31 mouse cellular contexts compared by ENCODE assay signal in the genomic region with DNA sequence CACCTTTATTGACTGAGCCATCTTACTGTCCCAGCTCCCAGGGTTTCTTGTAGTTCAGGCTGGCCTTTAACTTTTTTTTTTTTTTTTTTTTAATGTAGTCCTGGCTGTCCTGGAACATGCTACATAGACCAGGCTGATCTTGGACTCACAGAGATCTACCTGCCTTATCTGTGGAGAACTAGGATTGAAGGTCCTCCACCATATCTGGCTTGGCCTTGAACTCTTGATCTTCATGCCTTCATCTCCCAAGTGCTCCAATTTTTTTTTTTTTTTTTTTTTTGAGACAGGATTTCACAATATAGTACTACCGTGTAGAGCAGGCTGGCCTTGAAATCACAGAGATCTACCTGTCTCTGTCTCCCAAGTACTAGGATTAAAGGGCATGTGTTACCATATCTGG. TPM values are rescaled to one million over a fixed set of nuclear protein-coding genes. Genes with fewer than 3 reads are reported as not detected.
"Had no signal": no experiment of that assay in that cellular context is flagged by ENCODE, and none has a peak within 500 bp of the region (broad histone marks: within the 10 kb centered on the region; RNA-seq: fewer than 3 reads in every experiment).

No protein-coding gene starts in this region.

- H3K9ac ChIP-seq: heart, embryonic 12.5 days; heart, embryonic 13.5 days; heart, embryonic 15.5 days; hindbrain, embryonic 12.5 days; hindbrain, embryonic 13.5 days; hindbrain, embryonic 14.5 days; hindbrain, embryonic 15.5 days; intestine, embryonic 15.5 days; kidney, embryonic 15.5 days had no signal

- H3K27ac ChIP-seq: heart, embryonic 13.5 days; heart, embryonic 15.5 days; hindbrain, embryonic 10.5 days; hindbrain, embryonic 12.5 days; hindbrain, embryonic 13.5 days; hindbrain, embryonic 14.5 days; hindbrain, embryonic 15.5 days; hindbrain, postnatal 0 days; intestine, embryonic 15.5 days; kidney, embryonic 15.5 days; kidney, postnatal 0 days; left cerebral cortex, adult 2 months had no signal

- H3K27me3 ChIP-seq: heart, embryonic 12.5 days; heart, embryonic 15.5 days; hindbrain, embryonic 12.5 days; hindbrain, embryonic 13.5 days; hindbrain, embryonic 15.5 days; intestine, embryonic 15.5 days had no signal

- H3K4me3 ChIP-seq: heart, embryonic 12.5 days; heart, embryonic 13.5 days; heart, embryonic 15.5 days; hindbrain, embryonic 10.5 days; hindbrain, embryonic 12.5 days; hindbrain, embryonic 13.5 days; hindbrain, embryonic 15.5 days; intestine, embryonic 15.5 days; kidney, embryonic 15.5 days; left cerebral cortex, adult 2 months had no signal

- H3K9me3 ChIP-seq: heart, embryonic 12.5 days; heart, embryonic 13.5 days; heart, embryonic 15.5 days; hindbrain, embryonic 10.5 days; hindbrain, embryonic 12.5 days; hindbrain, embryonic 13.5 days; hindbrain, embryonic 15.5 days; intestine, embryonic 15.5 days; kidney, embryonic 15.5 days had no signal

- H3K4me2 ChIP-seq: heart, embryonic 11.5 days; heart, embryonic 12.5 days; heart, embryonic 13.5 days; heart, embryonic 15.5 days; hindbrain, embryonic 12.5 days; hindbrain, embryonic 13.5 days; hindbrain, embryonic 14.5 days; hindbrain, embryonic 15.5 days; intestine, embryonic 15.5 days; kidney, embryonic 15.5 days had no signal

- H3K36me3 ChIP-seq: heart, embryonic 12.5 days; heart, embryonic 13.5 days; heart, embryonic 15.5 days; hindbrain, embryonic 10.5 days; hindbrain, embryonic 12.5 days; hindbrain, embryonic 13.5 days; hindbrain, embryonic 15.5 days; intestine, embryonic 15.5 days; kidney, embryonic 15.5 days had no signal

- DNase-seq: heart, postnatal 10 days; heart, postnatal 14 days; heart, postnatal 36 days; heart, postnatal 4 days; kidney, adult 11 months; kidney, adult 18-20 months; kidney, adult 2 months; kidney, adult 8-10 months; kidney, adult 9 months; kidney, postnatal 10 days; kidney, postnatal 14 days; kidney, postnatal 25 days; kidney, postnatal 36 days; kidney, postnatal 4 days; layer of hippocampus, adult 9-11 months; layer of hippocampus, postnatal 36 days had no signal

RNA-seq across cellular contexts. Expression of a gene that starts 14.8 kb away (rescaled TPM):
- total RNA-seq: hematopoietic stem cell, adult 5-6 weeks had no signal

RNA-seq across cellular contexts. Expression of a gene that starts 23.6 kb away (rescaled TPM):
- total RNA-seq: hematopoietic stem cell, adult 5-6 weeks had no signal
